Mouse (Mus musculus) forelimb bud, embryonic 11.5 days (tissue): ENCODE results near the gene Ldlrad1.

Source experiments
- DNase-seq: peaks from one replicate; pipeline ENCODE4 v3.0.0-alpha.2; 2012; ENCODE audit warnings: low read depth, low spot score

Ldlrad1 gene

DNA sequence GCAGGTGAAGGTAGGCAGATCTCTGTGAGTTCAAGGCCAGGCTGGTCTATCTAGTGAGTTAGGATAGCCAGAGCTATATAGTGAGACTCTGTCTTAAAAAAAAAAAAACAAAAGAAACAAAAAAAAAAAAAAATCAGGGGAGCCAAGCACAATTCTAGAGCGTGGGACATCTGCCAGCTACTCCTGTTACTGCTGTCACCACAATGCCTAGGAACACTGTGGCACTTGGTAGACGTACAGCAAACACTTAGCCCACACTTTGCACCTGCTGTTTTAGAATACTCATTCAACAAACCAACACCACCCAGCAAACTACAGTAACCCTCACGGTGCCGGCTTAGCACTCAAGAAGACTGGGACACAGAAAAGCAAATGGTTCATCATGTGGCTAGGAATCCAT, 2.5 kb downstream of the Ldlrad1 start:
- no peak for DNase-seq

DNA sequence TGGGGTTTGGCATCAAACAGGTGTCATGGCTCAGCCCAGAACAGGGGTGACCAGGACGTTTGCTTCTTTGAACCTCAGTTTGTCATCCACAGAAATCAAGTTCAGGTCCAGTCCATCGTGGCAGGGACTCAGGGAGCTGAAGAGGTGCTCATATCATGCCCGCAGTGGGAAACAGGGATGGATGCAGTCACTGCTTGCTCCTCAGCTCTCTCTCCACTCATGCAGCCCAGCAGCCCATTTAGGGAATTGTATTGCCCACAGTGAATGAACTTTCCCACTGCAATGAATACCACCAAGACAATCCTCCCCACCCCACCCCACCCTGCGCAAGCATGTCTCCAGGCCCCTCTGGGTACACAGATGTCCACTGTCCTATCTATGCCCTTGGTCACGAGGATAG, 3.0 kb downstream of the Ldlrad1 start:
- no peak for DNase-seq

DNA sequence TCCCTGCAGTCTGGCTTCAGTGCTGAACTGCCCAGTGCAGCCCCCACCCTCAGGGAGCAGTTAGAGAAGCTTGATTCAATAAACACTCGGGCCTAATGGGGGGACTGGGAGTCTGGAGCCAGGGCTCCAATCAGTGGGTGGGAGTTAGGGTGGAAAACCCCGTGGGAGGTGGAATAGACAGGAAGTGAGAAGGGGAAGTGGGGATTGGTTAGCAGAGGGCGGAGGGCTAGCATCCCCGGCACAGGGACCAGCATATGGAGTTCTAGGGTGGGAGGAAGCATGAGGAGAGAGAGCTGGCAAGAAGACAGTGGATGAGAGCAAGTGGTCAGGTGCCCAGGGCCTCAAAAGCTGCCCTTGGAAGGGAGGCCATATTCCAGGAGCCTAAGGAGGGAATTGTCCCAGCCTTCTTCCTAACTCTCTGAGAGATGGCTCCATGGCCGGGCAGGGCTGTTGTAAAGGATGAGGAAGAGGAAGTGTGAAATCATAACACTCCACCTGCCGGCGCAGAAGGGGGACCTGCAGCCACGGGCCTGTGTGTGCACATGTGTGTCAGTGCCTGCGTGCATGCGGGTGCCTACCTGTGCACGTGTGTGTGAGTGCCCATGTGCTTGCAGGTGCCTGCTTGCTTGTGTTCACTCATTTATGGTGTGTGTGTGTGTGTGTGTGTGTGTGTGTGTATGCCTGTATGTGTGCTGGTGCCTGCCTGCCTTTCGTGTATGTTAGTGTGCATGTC, 4.5 kb downstream of the Ldlrad1 start:
- DNase-seq, result no peak

DNA sequence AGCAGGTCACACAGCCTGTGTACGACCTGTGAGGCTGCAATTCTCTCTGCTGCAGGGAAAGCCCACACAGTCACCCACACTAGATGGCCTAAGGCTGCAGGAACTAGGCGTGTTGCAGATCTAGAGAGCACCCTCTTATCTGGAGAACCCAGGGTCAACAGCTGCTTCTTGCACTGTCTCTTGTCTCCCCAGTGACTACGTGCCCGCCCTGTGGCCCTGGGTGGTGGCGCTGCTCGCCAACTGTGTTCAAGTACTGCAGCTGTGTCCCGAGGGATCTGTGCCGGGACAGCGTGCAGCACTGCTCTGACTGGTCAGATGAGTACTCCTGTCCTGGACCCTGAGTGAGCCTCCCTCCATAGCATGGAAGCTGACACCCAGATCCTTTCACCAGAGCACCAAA, 8.6 kb downstream of the Ldlrad1 start:
- DNase-seq, result no peak

DNA sequence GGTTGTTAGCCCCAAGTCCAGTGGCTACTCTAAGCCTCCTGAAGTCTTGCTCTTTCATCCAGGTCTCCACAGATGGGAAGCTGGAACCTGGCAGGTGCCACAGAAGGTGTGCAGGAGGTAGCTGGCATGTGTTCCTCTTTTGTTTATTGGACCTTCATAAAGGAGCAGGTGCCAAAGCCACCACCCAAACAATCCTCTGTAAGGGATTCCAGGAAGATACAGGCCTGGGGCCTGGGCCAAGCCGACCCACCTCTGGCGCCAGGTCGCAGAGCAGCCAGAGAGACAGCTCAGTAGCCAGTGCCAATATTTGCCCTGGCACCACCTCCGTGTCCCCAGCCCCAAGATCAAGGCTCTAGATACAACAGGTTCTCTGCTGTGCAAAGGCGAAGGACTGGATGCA, 12.5 kb downstream of the Ldlrad1 start:
- no peak for DNase-seq

DNA sequence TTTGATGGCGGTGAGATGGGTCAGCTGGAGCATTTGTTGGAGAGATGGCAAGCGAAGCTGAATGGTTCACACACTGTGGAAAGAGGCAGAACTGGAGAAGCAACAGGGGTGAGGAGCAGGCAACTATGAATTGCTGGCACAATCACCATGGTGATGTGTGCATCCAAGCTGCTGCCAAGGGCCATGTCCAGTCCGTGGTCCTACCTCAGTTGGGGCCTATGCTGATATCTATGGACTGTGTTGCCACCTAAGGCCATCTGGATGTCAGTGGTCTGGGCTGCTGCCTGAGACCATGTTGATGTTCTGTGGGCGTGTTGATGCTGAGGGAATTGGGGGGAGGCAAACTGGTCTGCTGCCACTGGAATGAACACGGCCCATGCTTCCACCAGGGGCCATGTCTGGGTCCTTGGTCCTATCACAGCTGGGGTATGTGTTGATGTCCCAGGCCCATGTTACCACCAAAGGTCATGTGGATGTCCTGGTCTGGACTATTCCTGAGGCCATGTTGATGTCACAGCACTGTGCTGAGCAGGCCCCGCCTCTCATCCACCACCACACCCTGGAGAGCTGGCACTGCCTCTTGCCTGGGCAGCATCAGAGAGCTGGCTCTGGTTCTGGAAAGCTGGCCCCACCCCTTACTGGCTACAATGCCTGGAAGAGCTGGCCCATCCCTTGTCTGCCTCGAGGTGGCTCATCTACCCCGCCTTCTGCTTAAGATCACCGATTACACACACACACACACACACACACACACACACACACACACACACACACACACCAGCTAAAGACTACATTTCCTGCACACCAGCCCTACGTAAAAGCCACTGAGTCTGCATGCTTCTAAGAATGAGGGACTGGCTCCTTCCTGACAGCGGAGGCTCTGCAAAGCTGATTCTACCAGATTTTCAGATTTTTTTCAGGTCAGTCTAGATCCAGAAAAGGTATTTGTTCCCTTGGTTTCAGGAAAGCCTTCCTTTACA, 14.5 kb downstream of the Ldlrad1 start:
- DNase-seq, result no peak

DNA sequence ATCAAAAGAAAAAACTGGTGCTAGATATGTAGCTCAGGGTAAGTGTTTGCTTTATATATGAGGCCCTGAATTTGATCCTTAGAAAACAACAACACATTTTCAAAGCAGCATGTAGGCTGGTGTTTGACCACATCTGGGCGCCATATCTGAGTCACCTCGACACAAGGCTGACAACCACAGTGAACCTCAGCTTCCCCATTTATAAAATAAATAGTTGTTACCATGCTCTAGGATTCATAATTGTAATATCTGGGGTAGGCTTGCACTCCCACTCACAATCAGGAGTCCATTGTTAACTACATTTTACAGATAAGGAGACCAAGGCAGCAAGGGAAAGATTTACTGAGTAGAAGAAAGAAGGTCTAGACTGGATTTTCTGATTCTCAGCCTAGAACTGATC, 17.3 kb downstream of the Ldlrad1 start:
- no peak for DNase-seq

DNA sequence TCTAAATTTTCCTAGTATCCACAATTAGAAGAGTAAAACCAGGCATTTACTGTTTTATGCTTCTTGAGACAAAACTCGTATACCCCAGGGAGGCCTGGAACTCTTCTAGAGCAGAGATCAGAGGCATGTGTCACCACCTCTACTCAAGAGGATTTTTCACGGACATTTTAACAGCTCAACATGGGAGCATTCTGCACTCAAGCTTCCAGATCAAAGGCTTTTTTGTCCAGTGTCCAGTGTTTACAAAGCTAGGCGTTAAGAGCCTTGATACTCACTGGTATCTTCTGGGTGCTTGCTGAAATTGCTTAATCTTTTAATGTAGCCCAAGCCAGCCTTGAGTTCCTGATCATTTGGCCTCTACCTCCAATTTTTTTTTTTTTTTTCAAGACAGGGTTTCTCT, 23.2 kb downstream of the Ldlrad1 start:
- DNase-seq, result no peak

DNA sequence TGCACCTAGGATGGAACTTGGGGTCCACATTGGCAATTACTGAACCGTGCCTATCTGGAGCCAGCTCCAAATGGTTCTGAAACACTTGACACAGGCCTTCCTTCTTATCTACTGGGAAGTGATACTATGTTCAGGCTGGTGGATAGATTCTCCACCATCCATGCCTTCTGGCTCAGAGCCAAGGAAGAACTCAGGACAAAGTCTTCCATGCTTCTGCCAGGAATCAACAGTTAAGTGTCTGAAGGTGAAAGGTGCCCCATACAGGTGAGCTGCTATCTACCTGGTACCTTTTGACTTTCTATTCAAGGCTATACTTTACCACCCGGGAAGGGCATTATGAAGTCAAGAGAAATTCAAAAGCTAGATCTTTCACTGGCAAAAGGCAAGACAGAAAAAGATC, 29.3 kb downstream of the Ldlrad1 start:
- DNase-seq, result no peak

DNA sequence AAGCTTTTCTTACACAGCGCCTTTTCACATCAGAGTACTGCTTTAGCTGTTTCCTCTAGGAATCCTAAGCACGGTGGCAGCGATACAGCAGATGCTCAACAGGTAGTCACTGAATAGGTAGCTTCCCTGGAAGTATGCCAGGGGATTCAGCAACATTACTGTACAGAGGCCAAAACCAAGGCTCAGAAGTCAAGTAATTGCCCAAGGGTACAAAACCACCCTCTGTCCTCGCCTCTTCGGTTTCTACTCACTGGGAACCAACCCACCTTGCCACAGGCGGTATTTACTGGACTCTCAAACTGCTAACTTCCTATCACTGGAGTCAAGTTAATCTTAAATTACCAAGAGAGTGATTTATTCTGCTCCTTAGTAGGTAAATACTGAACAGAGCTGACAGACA, 31.2 kb downstream of the Ldlrad1 start:
- no peak for DNase-seq

DNA sequence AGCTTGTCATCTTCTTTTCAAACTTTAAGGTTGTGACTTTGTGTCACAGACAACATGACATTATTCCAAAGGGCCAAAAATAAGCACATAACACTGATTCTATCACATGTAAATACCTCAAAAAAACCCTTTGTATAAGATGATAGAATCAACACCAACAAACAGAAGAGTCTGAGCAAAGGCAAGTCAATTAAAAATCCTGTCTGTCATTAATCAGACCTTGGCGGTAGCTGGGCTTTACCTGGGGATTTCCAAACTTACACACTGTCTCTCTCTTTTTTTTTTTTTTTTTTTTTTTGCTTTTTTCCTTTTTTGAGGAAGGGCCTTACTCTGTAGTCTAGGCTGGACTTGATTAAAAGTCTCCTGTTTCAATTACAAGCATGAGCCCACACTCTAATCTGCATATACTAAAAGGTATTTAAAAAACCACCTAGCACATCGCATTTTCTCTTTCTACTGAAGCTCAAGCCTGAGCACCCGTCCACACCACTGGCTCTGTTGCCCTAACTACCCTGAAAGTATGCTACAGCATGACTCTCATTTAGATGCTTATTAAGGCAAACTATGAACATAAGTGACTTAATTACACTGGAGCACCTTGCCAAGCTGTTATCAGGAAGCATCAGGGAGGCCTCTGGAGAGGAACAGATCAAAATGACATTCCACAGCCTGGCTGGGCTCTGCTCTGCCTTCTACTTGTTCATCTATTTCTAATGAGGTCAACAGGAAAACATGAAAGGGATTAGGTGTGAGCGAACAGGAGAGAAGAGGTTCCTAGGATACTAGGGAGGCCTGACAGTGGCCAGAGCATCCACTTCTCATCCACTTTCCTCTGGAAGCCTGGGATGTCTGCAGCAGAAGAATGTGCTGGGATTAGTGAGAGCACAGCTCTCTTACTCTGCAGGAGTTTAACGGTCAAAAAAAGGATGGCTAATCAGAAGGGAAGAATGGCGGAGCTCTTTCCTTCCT, 34.7 kb downstream of the Ldlrad1 start:
- DNase-seq, result no peak

DNA sequence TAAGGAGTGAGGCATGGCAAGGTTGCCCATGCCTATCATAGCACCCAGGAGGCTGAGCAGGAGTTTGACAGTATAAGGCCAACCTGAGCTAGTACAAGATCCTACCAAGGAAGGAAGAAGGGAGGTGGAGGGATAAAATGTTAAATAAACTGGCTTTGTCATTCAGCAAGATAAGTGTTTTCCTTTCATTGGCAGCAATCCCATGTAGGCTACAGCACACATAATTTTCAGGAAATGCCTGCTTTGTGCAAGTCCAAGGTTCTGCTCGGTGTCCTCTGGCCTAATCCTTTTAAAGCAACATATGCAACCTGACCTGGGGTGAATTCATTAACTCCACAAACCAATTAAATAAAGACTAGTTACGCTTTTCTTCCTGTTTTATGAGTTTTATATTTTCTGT, 36.4 kb downstream of the Ldlrad1 start:
- DNase-seq, result no peak

DNA sequence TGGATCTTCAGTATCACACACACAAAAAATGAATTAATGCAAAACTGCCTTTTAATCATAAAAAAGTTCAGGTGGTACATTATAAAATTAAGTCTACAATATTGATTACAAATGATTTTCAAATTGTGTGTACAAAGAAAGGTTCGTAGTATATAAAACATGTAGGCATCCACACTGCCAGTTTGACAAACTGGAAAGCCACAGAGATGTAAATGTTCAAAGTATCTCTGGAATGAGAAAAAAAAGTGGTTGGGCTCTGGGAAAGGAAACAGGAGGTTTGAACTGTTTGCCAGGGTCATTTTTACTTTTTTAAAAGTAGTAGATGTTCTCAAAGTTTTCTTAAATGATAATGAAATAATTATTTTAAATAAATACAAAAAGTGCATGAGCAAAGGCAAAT, 37.1 kb downstream of the Ldlrad1 start:
- no peak for DNase-seq

DNA sequence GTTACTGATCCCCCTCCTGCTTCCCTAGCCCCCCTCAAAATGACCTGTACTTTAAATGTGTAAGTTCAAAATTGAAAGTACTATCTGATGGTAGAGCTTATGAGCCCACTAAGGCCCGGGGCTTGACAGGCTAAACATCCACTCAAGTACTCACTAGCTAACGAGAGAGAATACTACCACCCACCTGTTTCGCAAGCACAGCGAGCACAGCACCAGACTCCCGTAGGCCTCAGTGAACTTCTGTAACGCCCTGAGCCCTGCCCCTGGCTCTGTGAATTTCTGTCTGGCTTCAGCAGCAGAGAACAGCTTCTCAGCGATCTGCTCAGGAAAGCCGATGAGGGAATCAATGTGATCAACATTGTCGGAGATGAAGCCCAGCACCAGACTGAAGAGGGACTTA, 38.1 kb downstream of the Ldlrad1 start:
- no peak for DNase-seq

DNA sequence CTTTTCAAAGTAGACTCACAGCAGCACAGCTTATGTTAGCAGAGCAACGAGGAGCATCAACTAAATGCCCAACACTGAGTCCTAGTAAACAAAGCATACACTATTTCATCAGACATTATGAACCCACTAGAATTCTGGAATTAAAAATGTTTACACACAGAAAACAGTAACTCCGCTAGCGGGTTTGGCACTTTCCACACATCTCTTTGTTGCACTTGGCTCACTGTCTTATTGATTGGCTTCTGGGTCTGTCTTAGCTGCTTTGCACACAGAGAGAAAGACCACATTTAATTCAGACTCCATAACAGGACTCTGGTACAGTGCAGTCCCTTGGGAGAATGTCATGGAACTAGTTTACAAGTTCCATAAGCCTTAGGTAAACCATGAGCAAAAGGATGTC, 39.1 kb downstream of the Ldlrad1 start:
- no peak for DNase-seq

DNA sequence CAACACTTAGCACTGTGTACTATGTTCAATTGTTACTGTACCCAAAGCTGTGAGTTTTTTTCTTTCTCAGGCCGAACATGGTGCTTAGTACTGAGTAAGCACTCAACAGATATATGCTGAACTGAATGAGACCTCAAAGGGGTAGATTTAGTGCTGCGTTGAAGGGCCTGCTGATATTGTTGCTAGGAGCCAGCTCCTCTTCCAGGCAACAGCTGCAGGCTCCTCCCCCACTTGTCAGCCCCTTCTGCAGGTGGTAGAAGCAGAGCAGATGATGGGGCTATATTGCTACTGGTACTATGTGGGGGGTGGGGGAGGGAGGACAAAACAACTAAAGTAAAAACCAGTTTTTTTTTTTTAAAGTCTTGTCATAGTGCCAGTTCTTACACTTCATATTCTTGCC, 40.5 kb downstream of the Ldlrad1 start:
- no peak for DNase-seq

DNA sequence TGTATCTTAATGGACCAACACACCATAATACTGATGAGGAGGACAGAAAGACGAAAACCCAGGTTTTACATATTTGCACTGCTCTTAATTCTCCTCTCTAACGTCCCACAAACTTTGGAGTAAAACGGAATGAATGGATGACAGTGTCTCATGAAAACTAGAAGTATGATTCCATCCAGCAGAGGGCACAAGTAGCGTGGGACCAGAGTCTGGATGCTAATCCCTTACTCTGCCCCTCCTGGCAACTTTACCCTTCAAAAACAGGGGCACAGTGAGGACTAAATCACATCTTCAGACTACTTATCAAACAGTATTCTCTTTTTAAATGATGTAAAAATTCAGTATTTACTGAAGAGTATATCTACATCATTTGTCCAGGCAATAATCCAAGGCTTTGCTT, 41.5 kb downstream of the Ldlrad1 start:
- peak; percentile 45 for DNase-seq

DNA sequence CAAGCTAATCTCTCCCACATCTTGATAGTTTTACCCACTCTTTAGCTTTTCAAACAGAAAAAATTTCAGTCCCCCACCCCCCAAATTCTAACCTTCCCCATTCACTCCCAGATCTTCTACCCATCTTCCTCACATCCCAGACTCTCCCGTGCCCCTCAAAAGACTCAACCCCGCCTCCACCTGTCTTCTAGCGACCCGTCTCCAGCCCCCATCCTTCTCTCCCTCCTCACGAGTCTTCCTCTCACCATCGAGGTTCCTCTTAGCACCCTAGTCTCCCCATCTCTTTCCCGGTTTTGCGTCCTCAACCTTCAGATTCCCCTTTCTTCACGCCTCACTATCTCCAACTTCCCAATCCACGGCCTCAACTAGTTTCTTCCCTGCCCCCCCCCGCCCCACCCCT, 43.5 kb downstream of the Ldlrad1 start:
- DNase-seq, result no peak

DNA sequence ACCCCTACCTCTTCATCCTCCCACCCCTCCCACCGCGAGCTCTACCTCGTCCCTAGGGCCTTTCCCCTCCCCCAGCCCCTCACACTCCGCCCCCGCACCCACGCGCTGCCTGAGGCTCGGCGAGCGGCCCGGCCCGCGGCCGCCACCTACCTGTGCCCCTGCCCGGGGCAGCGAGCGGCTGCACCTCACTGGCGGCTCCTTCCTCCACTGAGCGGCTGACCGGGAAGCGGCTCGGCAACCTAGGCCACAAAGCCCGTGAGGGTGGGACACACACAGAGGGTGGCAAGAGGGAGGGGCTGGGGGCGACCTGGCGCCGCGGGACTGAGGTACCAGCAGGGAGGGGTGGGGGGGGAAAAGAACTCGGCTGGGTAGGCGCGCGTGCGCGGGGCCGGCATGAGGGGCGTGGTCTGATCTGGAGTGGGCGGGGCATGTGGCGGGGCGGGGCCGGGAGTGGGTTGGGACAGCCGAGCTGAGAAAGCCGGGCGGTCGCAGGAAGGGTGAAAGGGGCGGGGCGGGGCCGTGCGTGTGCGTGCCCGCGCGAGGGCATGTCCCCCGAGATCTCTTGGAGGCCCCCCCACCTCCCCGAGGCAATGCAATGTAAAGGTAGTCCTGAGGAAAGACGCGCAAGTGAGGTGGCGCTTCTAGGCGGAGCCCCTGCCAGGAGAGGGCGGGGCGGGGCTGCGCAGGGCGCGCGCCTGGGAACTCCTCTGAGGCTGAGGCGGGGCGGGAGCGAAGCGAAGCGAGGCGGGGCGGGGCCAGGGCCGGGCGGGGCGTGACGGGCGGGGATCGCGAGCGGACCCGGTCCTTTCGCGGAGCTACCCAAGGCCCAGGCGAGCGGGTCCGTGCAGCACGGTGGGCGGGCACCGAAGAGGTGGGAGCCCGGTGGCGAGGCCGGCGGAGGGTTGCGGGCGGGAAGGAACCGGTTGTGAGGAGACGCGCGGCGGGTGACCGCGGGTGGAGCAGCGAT, 44.4 kb downstream of the Ldlrad1 start, which contains the start of the genes Lrrc42 and Hspb11:
TSS of gene Lrrc42 (minus strand) at position 408 of the 967 bp plus-strand sequence.
TSS of gene Hspb11 (plus strand) at position 469 of the 967 bp plus-strand sequence.
- DNase-seq, result peak; percentile 96

DNA sequence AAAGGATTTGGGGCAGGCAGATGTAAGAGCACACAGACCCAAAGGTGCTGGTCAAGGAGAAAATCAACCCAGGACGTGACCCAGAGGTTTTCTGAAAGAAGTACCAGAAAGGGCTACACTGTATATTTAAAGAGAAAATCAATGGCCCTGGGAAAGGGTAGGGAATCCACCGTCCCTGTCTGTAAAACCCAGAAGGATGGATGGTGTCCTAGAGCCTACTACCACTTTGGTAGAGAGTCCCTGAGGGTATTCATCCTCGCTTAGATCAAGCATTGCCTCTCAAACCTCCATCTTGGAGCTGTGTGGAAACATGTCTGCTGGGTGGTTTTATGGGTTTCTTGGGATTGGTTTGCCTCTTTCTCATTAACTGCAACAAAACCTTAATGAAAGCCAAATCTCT, 45.4 kb downstream of the Ldlrad1 start:
- no peak for DNase-seq
